Mouse (Mus musculus) urinary bladder, postnatal 10 days (tissue): Measurements from ENCODE around the gene Nanos1.

Experiments
- DNase-seq: peaks from one replicate; pipeline ENCODE4 v3.0.0; 2022; ENCODE audit warnings: low spot score

Gene Nanos1

DNA sequence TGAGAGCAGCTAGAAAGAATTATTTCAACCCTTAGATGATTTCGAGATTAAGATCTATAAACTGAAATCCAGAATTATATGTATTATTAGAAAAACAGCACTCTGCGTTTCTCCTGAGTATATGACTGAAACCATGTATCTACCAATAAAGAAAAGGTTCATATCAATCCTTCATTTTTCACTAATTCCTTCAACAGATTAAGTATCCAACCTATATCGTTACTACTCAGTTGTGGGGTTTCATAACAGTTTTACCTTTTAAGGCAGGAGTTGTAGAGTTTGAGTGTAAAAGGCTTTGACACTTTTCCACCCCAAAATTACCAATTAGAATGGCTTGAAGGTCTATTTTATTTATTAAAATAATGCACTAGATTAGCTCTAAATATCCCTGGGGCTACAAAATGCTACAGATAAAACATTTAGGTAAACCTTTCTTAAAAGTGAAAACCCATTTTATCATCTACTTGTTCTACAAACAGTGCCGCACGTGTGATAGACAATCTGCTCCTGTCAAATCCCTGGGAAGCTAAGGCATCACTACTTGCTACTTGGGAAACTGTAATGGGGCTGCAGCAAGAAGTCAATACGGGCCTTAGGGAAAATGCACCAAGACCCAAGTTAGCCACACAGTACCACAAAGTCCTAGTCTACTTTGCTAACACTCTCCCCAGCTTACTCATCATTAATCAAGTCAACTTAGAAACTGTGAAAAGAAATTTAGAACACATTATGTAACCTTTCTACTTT lies 32.6 kb downstream of the Nanos1 start:
- DNase-seq: no peak

DNA sequence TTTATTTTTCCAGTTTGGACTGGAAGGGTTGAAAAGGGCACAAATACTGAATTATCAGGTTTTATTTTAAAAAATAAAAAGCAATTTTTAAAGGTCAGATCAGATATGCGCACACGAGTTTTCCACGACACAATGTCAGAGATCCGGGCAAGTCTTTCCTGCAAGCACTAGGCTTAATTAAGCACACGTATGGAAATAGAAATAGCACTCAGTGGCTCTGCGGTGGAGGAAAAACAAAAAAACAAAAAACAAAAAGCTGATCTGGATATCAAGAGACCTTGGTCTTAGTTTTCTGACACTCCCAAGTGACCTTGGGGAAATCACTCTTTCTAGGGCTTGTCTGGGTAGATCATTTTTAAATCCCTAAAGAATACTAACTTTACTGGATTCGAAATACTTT lies 33.7 kb downstream of the Nanos1 start:
- DNase-seq: no peak

DNA sequence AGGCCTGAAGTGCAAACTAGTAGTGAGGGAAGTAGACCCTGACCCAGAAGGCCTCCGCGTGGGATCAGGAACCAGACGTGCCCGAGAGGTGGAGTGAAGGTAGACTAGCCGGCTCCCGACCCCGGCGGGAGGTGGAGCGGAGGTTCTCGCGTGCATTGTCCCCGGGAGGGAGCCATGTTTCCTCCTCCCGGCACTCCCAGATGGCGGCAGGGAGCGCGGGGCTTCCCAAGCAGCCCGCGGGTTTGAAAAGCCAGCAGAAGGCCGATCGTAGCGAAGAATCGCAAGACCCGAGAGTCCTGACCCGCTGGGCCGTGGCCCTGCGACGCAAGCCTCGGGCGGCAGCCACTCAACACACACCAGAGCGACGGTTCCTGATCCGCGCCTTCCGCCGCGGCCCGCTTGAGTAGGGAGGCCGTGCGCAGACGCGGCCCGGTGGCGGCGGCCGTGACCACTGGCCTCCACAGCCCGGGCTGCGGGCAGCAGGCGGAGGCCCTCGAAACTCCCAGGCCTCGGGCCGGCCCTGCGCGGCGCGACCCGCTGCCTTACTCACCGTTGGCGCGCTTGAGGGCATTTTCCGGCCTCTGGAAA lies 34.2 kb downstream of the Nanos1 start:
- peak; percentile 12 for DNase-seq

DNA sequence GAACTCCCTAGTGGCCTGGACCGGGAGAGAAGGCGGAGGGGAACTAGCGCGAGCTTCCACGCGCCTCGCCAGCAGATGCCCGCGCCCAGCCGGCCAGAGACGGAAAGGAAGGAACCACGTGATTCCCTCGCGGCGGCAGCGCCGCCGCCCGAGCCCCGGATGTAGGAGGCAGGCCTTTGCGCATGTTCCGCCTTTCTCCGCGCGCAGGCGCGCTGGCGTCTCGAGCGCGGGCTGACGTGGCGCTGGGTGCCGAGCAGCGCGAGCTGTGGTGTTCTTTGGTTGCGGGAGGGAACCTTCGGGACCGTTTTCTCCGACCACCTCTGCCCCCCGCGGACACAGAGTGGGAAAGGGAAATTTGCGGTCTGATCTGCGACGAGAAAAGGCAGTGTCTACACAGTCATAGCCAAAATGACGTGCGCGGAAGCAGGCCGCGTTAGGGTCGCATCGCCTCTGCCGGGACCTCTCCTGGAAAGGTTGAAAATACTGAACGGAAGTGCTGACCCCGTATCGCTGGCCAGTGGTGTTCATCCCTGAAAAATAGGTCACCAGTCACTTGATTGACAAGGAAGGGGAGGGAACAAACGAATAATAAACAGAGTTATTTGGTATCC lies 34.9 kb downstream of the Nanos1 start, which contains the start of gene Eif3a:
Gene Eif3a, minus strand, starts transcription at position 108 of the 611 bp plus-strand sequence.
- DNase-seq: peak; percentile 85

DNA sequence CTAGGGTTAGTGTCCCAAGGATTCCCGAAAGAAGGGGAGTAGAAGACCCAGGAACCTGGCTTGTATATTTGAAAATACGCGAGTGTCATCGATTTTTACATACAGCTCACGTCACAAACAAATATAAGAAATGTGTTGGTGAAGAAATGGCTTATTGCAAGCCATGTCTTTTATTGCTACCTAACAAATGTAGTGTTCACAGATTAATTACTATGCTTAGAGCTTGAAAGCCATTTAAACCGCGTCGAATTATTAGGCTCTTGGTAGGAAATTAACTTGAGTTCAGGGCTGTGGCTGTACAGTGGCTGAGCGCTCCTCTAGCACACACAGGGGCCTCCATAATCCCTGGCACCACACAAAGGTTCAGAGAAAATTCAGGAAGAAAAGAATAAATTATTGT lies 35.4 kb downstream of the Nanos1 start:
- no peak for DNase-seq

DNA sequence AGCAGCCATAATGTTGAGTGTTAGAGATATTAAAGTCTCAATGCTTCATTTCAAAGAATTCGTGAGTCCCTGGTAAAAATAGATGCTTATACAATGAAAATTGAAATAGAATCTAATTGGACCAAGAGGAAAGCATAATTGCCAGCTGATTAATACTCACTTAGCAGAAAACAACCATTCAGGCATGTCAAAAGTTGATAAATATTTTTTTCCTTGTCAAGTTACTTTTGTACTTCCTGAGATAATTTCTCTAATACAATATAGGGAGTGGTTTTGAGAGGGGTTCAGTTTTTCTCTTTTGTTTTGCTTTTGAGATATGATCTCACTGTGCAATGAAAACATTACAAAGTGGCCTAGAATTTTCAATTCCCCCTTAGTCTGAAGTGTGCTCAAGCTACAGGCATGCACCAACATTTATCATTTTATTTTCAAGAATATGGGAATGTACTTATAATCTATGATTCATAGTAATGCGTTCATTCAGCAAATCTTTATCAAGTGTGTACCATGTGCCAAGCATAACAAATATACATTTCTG lies 37.5 kb downstream of the Nanos1 start:
- DNase-seq: no peak

DNA sequence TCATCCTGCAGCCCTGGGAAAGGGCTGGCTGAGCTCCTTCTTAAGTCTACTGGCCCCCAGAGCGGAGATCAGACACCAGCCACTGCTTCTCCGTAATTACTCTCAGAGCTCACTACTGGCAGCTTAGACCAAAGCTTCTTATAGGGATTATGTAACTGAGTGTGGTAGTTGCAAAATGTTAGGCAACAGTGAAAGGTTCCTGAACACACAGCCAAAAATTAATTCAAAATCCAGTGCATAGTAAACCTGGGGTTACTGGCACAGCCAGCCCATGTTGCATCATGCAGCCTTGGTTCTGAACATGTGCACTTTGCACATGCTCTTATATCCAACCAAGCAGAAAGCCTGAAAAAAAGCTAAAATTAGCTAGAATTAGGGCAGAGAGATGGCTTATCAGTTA lies 39.5 kb downstream of the Nanos1 start:
- no peak for DNase-seq

DNA sequence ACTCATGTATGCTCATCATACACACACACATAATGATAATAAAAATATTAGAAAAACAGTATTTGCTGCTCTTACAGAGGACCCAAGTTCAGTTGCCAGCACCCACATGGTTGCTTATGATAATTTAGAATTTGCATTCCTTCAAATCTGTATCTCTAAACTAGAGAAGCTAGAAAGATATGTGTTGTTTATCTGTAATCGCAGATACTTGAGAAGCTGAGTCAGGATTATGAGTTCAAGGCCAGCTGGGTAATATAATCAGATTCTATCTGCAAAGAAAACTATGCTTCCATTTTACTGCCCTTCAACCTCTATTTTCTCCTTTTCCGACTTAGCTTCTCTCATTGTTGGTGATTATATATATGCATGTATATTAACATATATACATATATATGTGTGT lies 41.6 kb downstream of the Nanos1 start:
- DNase-seq: no peak

DNA sequence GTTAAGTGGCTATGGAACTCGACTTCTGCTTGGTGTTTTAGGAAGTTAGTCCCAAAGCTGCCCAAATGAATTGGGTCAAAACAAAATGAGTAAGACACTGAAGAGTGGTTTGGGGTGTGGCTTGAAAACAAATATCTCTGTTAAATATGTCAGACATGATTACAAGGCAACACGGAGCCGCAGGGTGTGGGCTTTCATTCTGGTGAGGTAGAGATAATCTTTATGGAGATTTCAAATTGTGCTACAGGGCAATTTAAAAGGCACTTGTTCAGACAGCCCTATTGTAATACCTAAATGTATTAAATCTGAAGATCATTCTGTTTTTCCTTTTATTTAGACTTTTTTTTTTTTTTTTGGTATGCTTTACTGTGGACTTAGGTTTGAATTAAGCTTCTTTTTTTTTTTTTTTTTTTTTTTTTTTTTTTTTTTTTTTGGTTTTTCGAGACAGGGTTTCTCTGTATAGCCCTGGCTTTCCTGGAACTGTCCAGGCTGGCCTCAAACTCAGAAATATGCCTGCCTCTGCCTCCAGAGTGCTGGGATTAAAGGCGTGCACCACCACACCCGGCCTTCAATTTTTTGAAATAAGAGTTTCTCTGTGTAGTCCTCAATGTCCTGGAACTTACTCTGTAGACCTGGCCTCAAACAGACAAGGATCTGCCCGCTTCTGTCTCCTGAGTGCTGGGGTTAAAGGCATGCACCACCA lies 44.2 kb downstream of the Nanos1 start:
- no peak for DNase-seq

DNA sequence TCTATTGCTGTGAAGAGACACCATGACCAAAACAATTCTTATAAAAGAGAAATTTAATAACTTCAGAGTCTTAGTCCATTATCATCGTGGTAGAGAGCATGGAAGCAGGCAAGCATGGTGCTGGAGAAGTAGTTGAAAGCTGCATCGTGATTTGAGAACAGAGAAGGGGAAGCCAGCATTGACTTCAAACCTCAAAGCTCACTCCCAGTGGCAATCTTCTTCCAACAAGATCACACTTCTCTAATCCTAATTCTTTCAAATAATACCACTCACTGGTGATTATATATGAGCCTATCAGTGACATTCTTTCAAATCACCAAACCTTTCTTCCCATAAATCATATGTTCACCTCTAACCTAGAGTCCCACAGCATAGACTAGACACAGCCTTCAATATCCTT lies 49.1 kb downstream of the Nanos1 start:
- no peak for DNase-seq
